Mouse (Mus musculus) adrenal gland, adult (tissue): Measurements from ENCODE around the gene Zfp318.

Experiments used
- DNase-seq, 2 experiments: peaks; one replicate each; pipeline ENCODE4 v3.0.0; 2022 to 2023; ENCODE audit warnings: low spot score in 1 of 2; ENCODE audit not compliant: inconsistent age in 2 of 2

Gene Zfp318

GRCm38 (mm10) chr17:46383294-46384060 lies at the start of gene Zfp318:
TSS of gene Zfp318 (plus strand) at chr17:46383731.
- peak; percentile 99 to 100 for DNase-seq

GRCm38 (mm10) chr17:46336475-46336874 lies 47.1 kb upstream of the Zfp318 start:
- DNase-seq: no peak

GRCm38 (mm10) chr17:46341208-46341607 lies 42.3 kb upstream of the Zfp318 start:
- DNase-seq: peak in 1 of 2 experiments; percentile 21

GRCm38 (mm10) chr17:46351026-46351700 lies 32.4 kb upstream of the Zfp318 start:
- no peak for DNase-seq

- peak; percentile 37 to 79 for DNase-seq
Measured at GRCm38 (mm10) chr17:46371783-46372182, 11.7 kb upstream of the Zfp318 start.

- DNase-seq: no peak
Measured at GRCm38 (mm10) chr17:46378564-46378963, 5.0 kb upstream of the Zfp318 start.

- DNase-seq: peak; percentile 39 to 81
Measured at GRCm38 (mm10) chr17:46384061-46384801, 700 bp downstream of the Zfp318 start.

GRCm38 (mm10) chr17:46388200-46388599 lies 4.7 kb downstream of the Zfp318 start:
- DNase-seq: no peak

GRCm38 (mm10) chr17:46393012-46393411 lies 9.5 kb downstream of the Zfp318 start:
- DNase-seq: peak; percentile 21 to 69

GRCm38 (mm10) chr17:46394631-46395030 lies 11.1 kb downstream of the Zfp318 start:
- no peak for DNase-seq

- peak in 1 of 2 experiments; percentile 41 for DNase-seq
Measured at GRCm38 (mm10) chr17:46408478-46408877, 24.9 kb downstream of the Zfp318 start.

GRCm38 (mm10) chr17:46418628-46419027 lies 35.1 kb downstream of the Zfp318 start:
- no peak for DNase-seq

- DNase-seq: no peak
Measured at GRCm38 (mm10) chr17:46419717-46420116, 36.2 kb downstream of the Zfp318 start.

GRCm38 (mm10) chr17:46426496-46426895 lies 43.0 kb downstream of the Zfp318 start:
- no peak for DNase-seq

- peak; percentile 40 to 67 for DNase-seq
Measured at GRCm38 (mm10) chr17:46428761-46429414, 45.4 kb downstream of the Zfp318 start, which contains the start of gene Crip3. TSS of gene Crip3 (plus strand) at chr17:46428926.

GRCm38 (mm10) chr17:46433627-46434026 lies 50.1 kb downstream of the Zfp318 start:
- peak; percentile 54 to 78 for DNase-seq

- DNase-seq: no peak
Measured at GRCm38 (mm10) chr17:46436672-46437366, 53.3 kb downstream of the Zfp318 start.

- no peak for DNase-seq
Measured at GRCm38 (mm10) chr17:46438298-46438873, 54.9 kb downstream of the Zfp318 start, which contains the start of gene Slc22a7. TSS of gene Slc22a7 (minus strand) at chr17:46438457.

GRCm38 (mm10) chr17:46439176-46439575 lies 55.6 kb downstream of the Zfp318 start:
- DNase-seq: no peak
